Mouse (Mus musculus): ENCODE results near the gene Zdhhc13.

Zdhhc13 gene

DNA sequence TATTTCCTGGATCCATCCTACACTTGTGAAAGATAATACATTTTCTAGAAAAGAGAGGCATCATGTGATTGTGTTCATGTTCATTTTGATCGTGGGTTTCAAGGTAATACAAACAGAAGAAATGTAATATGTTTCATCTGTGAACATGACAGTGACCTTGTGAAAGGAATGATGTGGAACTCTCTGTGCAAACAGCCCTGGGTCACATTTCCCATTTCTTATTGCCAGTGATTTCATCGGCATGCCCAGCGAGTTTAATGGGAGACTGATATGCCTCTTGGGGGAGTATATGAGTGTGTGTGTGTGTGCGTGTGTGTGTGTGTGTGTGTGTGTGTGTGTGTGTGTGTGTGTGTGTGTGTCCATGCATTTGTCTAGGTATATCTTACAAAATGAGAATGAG is 52.7 kb downstream of the Zdhhc13 start:
- no peak for DNase-seq (ENCODE audit: extremely low spot score, low read depth, low spot score)

DNA sequence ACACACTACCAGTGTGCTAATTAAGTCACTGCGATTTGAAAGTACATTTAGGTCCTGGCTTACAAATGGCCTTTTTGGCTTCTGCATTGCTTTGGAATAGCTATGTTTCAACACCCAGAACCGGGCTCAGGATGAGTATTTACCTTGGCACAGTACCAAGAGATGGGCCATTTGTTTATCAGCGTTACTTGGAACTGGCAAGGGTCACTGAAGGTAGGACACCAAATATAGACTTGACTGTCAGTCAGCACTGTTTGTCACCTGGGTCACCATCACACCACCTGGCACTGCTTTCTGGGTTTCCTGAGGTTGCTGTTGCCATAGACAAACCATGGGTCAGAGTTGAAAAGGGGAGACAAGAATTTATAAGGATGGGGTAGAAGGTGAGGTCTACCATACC is 53.5 kb downstream of the Zdhhc13 start:
- DNase-seq (ENCODE audit: extremely low spot score, low read depth, low spot score): no peak

DNA sequence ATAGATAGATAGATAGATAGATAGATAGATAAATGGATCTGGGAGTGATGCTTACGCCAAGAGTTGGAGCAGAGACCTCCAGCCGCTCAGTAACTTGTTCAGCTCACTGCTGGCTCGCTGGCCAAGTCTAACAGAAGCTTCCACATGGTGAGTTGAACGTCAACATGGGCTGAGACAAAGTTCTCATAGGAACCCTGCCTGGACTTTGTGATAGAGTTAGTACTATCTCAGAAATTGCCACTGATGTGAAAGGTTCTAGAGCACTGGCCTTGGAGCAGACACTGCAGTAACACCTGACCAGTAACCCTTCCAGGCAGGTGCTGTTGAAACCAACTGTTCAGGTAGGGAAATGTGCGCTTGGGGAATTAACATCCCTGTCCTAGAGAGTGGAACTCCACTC is 54.7 kb downstream of the Zdhhc13 start:
- no peak for DNase-seq (ENCODE audit: extremely low spot score, low read depth, low spot score)

DNA sequence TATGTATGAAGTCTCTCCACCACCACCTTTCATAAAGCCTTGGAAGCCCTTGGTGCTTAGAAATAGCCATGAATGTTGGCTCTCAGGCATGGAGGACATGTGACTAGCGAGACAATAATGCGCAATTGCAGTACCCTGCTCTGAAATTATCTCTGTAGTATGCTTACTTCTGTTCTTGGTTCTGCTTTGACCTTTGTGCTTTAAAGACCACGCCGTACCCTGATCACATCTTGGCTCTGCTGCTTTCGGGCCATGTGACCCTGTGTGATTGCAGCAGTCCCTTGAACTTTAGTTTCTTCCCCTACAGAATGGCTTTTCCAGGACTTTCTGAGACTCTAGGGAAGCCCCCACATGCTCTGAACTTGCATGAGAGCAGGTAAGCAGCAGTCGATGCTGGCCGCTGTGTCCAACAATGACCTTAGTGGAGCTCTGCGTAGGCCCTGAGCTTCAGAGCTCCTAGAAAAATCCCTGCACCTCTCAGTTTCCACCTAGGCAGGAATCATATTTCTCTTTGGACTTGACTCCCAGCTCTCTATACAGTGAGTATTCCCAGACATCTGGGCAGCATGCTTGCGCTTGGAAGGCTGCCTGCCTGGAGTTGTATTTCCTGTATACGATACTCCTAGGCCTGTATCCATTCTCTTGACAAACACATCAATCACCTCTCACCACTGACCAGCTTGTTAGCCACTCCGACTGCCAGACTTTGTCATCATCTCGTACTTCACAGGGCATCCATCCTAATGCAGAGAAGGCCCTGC is 56.6 kb downstream of the Zdhhc13 start:
- DNase-seq (ENCODE audit: extremely low spot score, low read depth, low spot score): no peak

DNA sequence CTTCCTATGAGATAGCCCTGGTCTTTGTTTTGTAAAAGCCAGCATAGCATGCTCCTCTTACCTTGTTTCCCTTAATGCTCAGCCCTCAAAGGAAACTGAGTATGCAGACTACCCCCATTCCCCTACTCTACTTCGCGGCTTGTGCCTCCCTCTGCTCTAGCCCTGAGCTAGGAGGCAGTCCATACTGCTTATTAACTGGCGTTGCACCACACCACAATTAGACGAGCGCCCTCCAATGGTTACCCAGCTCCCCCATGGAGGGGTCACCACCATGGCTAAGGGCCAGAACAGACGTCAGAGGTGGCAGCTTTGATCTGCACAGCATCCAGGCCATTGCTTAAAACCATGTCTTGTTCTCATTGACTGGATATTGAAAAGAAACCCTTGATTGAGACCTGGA is 58.0 kb downstream of the Zdhhc13 start:
- DNase-seq (ENCODE audit: extremely low spot score, low read depth, low spot score): no peak

DNA sequence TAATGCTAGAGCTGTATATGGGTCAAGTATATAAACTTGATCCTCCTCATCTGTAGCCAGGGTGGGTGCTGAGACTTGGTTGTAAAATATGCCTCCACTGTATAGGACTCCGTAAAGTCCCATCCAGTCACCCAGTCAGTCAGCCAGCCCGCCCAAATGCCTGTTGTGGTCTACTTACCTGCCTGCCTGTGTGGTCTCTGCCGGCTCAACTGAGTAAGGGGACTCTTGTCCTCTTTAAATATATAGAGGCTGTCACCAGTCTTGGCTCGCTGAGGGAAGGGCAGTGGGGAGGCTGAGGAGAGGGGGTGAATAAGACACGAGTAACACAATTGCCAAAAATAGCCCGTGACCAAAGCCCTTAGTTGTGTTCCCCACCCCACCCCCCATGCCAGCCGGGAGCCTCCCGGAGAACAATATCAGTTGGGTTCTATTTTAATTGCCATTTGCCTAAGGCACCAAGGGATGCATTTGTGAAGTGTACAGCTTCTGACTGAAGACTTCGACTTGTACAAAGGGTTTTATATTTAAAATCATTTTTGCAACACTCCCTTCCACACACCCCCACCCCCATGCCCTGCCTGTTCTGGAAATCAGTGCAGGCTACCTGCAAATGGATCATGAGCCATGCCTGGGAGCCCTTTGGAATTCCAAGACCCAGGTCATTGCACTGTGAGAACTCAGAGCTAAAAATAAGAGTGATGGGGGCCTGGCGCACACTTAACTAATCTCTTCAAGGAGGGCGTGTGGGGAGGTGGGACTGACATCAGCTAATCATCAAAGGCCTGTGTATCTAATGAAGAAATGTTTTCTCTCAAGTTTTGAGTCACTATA is 59.2 kb downstream of the Zdhhc13 start, which contains the start of gene Csrp3:
Csrp3 (minus strand) TSS at position 214 of the 831 bp plus-strand sequence.
- DNase-seq (ENCODE audit: extremely low spot score, low read depth, low spot score): no peak

DNA sequence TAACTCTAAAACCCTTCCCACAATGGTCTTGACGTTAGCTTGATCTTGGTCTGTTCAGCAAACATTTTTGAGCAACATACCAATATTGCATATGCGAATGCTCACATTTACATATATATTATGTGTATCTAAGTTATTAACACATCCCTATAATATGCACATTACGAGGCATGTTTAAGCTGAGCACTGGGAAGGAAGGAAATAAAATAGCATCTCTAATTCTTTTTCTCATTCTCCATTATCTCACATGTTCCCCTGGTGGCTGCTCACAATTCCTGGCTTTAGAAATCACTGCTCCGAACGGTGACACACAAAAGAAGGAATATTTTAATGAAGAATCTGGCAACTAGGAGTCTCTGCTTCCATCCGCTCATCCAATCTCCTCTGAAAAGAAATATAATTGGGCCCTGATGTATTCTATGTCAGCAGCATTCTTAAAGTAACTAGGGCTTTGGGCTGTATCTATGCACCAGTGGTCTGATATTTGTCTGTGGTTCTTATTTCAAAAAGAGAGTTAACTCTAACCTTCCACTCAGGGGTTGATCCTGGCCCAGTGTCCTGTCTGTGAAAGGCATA is 62.8 kb downstream of the Zdhhc13 start:
- DNase-seq (ENCODE audit: extremely low spot score, low read depth, low spot score): no peak

DNA sequence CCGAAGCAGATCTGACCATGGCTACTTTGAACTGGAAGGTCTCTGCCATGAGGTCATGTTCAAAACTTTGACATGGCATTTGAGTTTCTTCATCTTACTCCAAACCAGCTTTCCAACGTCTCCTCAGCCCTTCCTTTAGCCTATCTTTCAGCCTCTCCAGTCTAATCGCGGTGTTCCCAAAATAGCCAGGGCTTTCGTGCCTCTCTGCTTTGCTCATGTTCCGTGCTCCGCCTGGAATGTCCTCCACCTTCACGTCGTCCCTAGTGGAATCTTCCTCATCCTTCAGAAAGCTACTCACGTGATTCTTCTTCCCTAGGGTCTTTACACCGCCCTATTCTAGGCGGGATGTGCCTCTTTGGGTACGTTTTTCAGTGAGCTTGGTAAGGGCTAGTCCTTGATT is 64.7 kb downstream of the Zdhhc13 start:
- DNase-seq (ENCODE audit: extremely low spot score, low read depth, low spot score): no peak

DNA sequence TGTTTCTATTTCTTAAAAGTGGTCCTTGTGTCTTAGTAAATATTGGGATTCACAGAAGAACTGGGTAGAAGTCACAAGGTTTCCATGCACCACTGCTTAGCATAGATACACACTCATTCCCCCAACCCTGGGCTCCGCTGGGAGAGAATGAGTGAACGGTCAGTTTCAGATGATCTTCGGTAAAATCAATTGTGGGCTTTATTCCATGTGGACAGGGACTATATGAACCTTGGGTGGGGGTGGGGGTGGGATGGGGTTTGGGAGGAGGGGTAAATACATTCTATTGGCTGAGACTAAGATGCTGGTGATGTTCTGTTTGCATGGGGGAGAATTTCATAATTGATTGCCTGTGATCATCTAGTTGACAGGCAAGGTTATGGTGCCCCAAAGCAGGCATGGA is 66.7 kb downstream of the Zdhhc13 start:
- DNase-seq (ENCODE audit: extremely low spot score, low read depth, low spot score): no peak

DNA sequence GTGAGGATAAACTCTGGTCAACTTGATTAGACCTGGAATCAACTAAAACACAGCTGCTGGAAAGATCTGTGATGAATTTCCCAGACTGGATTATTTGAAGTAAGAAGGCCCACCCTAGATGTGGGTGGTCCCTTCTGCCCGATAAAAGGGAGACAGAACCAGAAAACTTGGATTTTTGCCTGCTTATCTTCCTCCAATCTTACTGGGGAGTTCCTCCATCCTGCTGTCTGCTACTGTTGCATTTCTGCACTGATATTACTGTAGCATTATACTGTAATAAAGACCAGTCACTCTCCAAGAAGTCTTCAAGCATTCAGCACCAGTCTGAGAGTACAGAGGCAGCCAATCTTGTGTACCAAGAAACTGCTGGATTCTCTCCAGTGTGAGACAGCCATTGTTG is 69.5 kb downstream of the Zdhhc13 start:
- DNase-seq (ENCODE audit: extremely low spot score, low read depth, low spot score): no peak

DNA sequence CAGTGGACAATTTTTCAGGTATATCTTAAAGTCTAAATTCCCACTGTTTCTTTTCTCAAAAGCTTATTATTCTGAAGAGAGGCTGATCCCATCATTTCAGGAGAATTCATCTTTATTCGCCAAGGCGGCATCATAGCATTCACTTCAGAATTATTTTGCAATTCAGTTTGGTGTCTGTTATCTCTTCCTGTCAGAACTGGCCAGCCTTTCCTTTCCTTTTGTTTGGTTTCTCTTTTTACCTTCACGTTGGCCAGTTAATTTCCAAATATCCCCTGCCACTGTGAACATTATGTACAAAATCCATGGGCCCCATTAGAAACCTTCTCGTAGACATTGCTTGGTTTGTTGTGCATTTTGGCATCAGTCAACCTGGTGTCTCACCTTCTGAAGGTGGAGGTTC is 70.6 kb downstream of the Zdhhc13 start:
- no peak for DNase-seq (ENCODE audit: extremely low spot score, low read depth, low spot score)

DNA sequence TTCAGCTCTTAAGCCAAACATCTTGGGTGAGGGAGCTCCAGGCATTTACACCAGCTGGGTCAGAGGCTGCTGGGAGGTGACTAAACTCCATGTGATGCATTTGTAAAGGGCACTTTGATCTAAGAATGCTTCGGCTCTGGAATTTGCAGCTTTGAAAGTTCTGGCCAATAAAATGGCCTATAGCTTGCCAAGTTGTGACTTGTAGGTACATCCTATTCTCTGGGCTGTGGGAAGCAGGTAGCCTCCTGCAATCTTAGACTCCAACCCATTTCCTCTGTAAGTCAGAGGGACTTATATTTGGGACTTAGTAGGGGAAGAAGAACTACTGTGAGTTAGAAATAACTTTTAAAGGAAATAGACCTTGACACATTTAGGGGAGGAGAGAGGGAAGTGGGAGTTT is 72.1 kb downstream of the Zdhhc13 start:
- DNase-seq (ENCODE audit: extremely low spot score, low read depth, low spot score): no peak

DNA sequence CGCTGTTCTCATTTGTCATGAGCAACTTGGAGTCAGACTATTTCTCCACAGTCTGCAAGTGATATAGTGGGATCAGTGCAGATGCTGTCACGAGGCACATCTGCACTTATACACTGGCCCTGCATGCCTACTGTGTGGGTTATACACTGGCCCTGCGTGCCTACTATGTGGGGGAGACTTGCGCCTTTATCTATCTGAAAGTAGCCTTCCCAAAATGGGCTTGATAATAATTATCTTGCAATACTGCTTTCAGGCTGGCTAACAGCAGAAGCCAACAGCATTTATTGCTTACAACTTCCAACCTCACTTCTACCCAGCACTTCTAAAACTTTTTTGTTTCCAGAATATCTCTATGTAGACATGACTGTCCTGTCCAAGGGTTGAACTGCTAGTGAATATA is 73.0 kb downstream of the Zdhhc13 start:
- DNase-seq (ENCODE audit: extremely low spot score, low read depth, low spot score): no peak

DNA sequence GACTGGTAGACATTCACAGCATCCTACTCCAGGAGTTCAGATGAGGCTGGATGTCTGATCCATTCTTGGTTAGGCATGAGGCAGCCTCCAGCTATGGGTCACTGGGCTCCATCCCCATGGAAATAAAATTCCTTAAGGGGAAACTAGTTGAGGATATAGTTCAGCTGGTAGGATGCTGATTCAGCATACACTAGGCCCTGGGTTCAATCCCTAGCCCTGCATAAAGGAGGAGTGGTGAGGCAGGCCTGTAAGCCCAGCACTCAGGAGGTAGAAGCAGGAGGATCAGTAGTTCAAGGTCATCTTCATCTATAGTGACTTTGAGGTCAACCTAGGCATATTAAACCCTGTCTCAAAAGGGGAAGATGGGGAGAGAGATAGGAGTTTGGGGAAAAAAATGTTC is 75.4 kb downstream of the Zdhhc13 start:
- DNase-seq (ENCODE audit: extremely low spot score, low read depth, low spot score): no peak

DNA sequence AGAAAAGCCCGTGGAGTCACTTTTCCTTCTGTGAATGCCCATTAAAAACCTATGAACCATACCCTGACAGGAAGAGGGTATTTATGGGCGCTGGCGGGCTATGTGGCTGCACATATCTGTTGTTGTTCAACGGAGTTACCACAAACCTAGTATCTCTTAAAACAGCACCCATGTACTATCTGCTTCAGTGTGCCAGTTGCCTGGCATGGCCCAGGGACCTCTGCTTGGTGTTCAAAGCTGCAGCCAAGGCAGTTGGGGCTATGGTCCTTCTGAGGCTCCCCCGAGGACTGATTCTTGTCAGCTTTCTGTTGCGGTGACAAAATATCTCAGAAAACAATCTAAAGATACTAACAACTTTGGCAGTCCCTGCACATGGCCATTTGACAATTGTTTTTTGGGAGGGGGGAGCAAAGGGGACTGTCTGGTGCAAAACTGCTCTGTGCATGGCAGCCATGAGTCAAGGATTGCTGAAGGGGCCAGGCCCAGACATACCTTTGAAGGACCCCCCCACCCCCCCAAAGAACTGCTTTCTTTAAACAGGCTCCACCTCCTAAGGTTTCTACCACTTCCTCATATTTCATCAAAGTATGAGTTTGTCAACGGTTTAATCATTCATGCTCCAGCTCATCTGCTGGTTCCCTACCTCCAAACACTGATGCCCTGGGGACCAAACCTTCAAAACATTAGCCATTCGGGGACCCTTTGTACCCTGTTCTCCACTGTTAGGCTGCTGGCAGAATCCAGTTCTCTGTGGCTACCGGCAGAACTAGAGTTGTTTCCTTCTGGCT is 76.1 kb downstream of the Zdhhc13 start:
- DNase-seq (ENCODE audit: extremely low spot score, low read depth, low spot score): no peak

DNA sequence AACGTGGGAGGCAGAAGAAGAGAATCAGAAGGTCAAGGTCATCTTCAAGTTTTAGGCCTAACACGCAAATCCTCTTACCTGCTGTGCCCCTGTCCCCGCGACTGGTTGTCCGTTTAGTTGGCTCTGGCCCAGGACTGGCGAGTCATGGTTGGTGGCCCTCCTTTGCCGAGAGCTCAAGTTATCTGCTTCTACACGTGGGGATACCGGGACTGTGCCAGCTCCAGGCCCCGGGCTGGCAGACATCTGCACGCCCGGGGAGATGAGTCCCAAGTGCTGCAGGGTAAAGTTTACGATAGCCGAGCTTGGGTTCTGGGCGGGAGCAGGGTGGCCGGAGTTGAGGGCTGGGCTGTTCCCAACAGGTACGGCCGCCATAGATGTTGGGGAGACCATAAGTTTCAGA is 78.8 kb downstream of the Zdhhc13 start:
- no peak for DNase-seq (ENCODE audit: extremely low spot score, low read depth, low spot score)

DNA sequence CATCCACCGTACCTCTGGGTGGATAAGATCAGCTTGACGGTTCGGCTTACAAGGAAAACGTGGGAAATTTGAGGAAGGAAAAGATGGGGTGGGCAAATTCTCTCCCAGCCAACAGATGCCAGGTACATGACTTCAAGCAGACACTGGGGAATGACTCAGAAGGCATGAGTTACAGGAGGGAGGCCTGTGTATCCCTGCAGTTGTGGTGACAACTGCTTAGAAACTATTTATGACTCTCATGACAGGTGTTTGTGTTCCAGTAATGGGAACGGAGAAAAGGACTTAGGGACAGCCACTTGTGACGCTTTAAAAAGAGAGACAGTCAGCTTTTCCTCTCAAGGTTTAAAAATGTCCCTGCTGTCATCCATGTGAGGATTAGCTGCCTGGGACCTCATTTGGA is 81.3 kb downstream of the Zdhhc13 start:
- no peak for DNase-seq (ENCODE audit: extremely low spot score, low read depth, low spot score)

DNA sequence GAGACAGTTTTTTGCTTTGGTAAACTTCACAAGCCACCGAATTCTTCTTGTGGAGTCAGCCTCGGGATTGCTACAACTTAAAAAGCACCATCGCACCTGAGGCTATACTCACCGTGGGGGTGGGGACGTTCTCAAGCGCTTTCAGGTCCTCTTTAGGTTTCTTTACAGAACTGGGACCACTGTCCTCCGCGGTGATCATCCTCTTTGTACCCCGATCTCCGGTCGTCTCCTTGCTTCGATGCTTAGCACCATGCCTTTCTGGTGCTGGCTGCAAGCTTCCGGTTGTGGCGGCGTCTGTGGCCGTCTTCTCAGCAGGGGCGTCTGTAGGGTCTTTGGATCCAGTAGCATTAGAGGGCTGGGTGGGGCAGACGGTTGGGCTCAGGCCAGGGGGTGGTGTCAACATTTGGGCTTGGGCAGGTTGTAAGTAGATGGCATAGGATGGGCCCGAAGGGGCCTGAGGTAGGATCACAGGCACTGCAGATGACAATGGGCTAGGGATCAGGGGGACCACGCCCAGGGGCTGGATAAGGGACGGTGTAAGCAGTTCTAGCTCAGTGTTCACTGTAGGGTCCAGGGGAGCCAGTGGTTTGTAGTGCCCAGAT is 81.9 kb downstream of the Zdhhc13 start:
- DNase-seq (ENCODE audit: extremely low spot score, low read depth, low spot score): no peak

DNA sequence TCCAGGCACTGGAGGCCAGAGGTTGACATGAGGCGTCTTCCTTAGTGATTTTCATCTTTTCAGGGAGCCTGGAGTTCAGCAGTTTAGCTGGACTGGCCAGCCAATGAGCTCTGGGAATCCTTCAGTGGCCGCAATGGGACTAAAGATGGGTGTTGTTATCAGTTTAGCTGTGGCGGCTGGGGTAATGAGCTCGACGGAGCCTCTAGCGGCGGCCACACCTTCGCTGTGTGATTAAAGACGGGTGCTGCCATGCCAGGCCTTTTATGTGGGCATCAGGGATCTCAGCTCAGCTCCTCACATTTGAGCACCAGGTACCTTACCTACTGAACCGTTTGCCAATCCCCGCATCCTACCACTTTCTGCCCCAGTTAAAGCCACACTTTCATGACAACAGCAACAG is 82.5 kb downstream of the Zdhhc13 start:
- no peak for DNase-seq (ENCODE audit: extremely low spot score, low read depth, low spot score)

DNA sequence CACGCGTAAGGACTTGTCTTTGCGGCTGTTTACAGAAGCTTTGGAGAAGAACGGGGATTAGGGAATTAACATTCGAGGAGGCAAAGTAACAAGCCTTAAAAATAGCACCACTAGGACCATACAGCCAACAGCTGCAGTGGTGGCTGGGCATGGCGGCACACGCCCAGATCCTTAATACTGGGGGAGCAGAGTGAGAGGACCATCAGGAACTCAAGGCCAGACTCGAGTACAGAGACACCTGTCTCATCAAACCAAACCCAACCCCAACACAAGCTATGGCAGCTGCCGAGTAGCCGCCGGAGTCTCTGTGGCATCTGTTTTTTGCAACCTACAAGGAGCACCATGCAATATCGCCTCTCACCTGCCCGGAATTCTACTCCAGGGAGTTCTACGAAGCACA is 86.3 kb downstream of the Zdhhc13 start:
- DNase-seq (ENCODE audit: extremely low spot score, low read depth, low spot score): no peak

DNA sequence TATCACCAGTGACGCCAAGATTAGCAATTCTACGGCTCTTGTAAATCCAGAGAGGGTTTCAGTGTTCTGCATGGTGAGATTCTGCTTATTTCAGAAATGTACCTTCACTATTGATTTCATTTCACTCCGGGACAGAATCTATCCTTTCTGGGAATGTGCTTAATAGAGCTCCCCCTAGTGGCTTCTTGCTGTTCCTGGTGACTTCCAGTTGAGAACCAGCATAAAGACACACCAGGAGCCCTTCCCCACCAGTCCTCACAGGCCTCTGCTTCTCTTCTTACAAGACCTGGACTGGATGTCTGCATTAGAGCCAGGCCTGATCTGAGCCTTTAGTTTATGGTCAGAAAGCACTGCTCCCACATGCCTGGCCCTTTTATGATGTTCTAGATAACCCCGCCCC is 87.7 kb downstream of the Zdhhc13 start:
- peak; percentile 49 for DNase-seq (ENCODE audit: extremely low spot score, low read depth, low spot score)
